Mouse (Mus musculus): ENCODE measurements around the gene Isy1.

- peak; percentile 71 for TF ChIP-seq CTCF (IDR thresholded peaks at IDR 0.05)
- no peak for TF ChIP-seq EP300 (IDR thresholded peaks at IDR 0.05)
These were observed 68.0 kb downstream of the Isy1 start for GRCm38 (mm10) chr6:87770626-87771025.
